Mouse (Mus musculus) adrenal gland, adult 10 weeks (tissue): ENCODE measurements around the gene Mpdu1. TPM values are rescaled to one million over a fixed set of nuclear protein-coding genes. Genes with fewer than 3 reads are reported as not detected.

Experiments used
- polyA plus RNA-seq: library from polyadenylated mRNA; stranded (reverse); fragments of 350-450 nt; fragmentation: Illumina TruSeq; extraction: RNeasy Lipid Tissue Mini Kit (QIAGEN cat#74804); gene quantifications from one replicate; pipeline ENCODE4 v1.2.3, GENCODE M21; 2014; ENCODE audit warnings: low read depth, low replicate concordance

The Mpdu1 gene
- polyA plus RNA-seq = 23.0 TPM

GRCm38 (mm10) chr11:69662213-69662966, at the start of gene Mpdu1:
Mpdu1 (minus strand) TSS chr11:69662642.

GRCm38 (mm10) chr11:69695361-69696181, 33.1 kb upstream of the Mpdu1 start, which contains the start of the genes Tnfsf12 and Tnfsfm13:
Tnfsf12 (minus strand) TSS chr11:69695849.
Tnfsfm13 (minus strand) TSS chr11:69696098.

GRCm38 (mm10) chr11:69685526-69686148, 23.2 kb upstream of the Mpdu1 start, which contains the start of gene Tnfsf13:
Tnfsf13 (minus strand) TSS chr11:69685784.

GRCm38 (mm10) chr11:69681314-69682208, 19.1 kb upstream of the Mpdu1 start, which contains the start of gene Senp3:
Senp3 (minus strand) TSS chr11:69682084.

GRCm38 (mm10) chr11:69672211-69672706, 9.8 kb upstream of the Mpdu1 start, which contains the start of gene Eif4a1:
Eif4a1 (minus strand) TSS chr11:69672423.

GRCm38 (mm10) chr11:69665961-69666664, 3.7 kb upstream of the Mpdu1 start, which contains the start of gene Cd68:
Cd68 (minus strand) TSS chr11:69666153.

GRCm38 (mm10) chr11:69655264-69656064, 7.0 kb downstream of the Mpdu1 start, which contains the start of gene Sox15:
Sox15 (plus strand) TSS chr11:69655314.

GRCm38 (mm10) chr11:69632284-69633089, 30.0 kb downstream of the Mpdu1 start, which contains the start of gene Fxr2:
Fxr2 (plus strand) TSS chr11:69632990.

GRCm38 (mm10) chr11:69621571-69622268, 40.7 kb downstream of the Mpdu1 start, which contains the start of gene Sat2:
Sat2 (plus strand) TSS chr11:69622024.

GRCm38 (mm10) chr11:69617805-69618204, 44.6 kb downstream of the Mpdu1 start, which contains the start of gene Shbg:
Shbg (minus strand) TSS chr11:69617905.

Other genes starting within 250 kb of the Mpdu1 start
- gene Kdm6b, start 249.0 kb downstream of the Mpdu1 start, polyA plus RNA-seq = 3.8 TPM
- gene Dnah2, start 113.5 kb downstream of the Mpdu1 start, polyA plus RNA-seq = not detected
- gene Efnb3, start 102.4 kb downstream of the Mpdu1 start, polyA plus RNA-seq = 0.29 TPM
- 1.6 TPM for gene Wrap53, start 82.4 kb downstream of the Mpdu1 start, polyA plus RNA-seq
- 8.5 TPM for gene Trp53, start 82.3 kb downstream of the Mpdu1 start, polyA plus RNA-seq
- 31.6 TPM for gene Atp1b2, start 56.7 kb downstream of the Mpdu1 start, polyA plus RNA-seq
- not detected for gene Shbg, start 44.7 kb downstream of the Mpdu1 start, polyA plus RNA-seq
- gene Sat2, start 40.6 kb downstream of the Mpdu1 start, polyA plus RNA-seq = 2.8 TPM
- gene Fxr2, start 29.7 kb downstream of the Mpdu1 start, polyA plus RNA-seq = 14.5 TPM
- not detected for gene Sox15, start 7.3 kb downstream of the Mpdu1 start, polyA plus RNA-seq
- 4.0 TPM for gene Cd68, start 3.5 kb upstream of the Mpdu1 start, polyA plus RNA-seq
- 617 TPM for gene Eif4a1, start 9.8 kb upstream of the Mpdu1 start, polyA plus RNA-seq
- gene Senp3, start 19.4 kb upstream of the Mpdu1 start, polyA plus RNA-seq = 56.8 TPM
- 8.3 TPM for gene Tnfsf13, start 23.1 kb upstream of the Mpdu1 start, polyA plus RNA-seq
- 2.2 TPM for gene Tnfsf12, start 33.2 kb upstream of the Mpdu1 start, polyA plus RNA-seq
- 1.6 TPM for gene Tnfsfm13, start 33.5 kb upstream of the Mpdu1 start, polyA plus RNA-seq
- 37.7 TPM for gene Polr2a, start 96.0 kb upstream of the Mpdu1 start, polyA plus RNA-seq
- gene Slc35g3, start 99.3 kb upstream of the Mpdu1 start, polyA plus RNA-seq = not detected
- 35.4 TPM for gene Zbtb4, start 103.3 kb upstream of the Mpdu1 start, polyA plus RNA-seq
- 1.3 TPM for gene Chrnb1, start 133.3 kb upstream of the Mpdu1 start, polyA plus RNA-seq
- gene Fgf11, start 139.2 kb upstream of the Mpdu1 start, polyA plus RNA-seq = 5.0 TPM
- not detected for gene Tmem102, start 143.0 kb upstream of the Mpdu1 start, polyA plus RNA-seq
- gene Gm39566, start 152.7 kb upstream of the Mpdu1 start, polyA plus RNA-seq = not detected
- not detected for gene Spem2, start 155.8 kb upstream of the Mpdu1 start, polyA plus RNA-seq
- not detected for gene Spem1, start 159.5 kb upstream of the Mpdu1 start, polyA plus RNA-seq
- 1.5 TPM for gene Nlgn2, start 175.1 kb upstream of the Mpdu1 start, polyA plus RNA-seq
- gene Tmem256, start 175.9 kb upstream of the Mpdu1 start, polyA plus RNA-seq = 24.3 TPM
- 1.6 TPM for gene Plscr3, start 183.7 kb upstream of the Mpdu1 start, polyA plus RNA-seq
- not detected for gene Tnk1, start 196.1 kb upstream of the Mpdu1 start, polyA plus RNA-seq
- gene Tmem95, start 215.4 kb upstream of the Mpdu1 start, polyA plus RNA-seq = not detected
- gene Kctd11, start 218.8 kb upstream of the Mpdu1 start, polyA plus RNA-seq = 2.4 TPM
- gene Acap1, start 232.9 kb upstream of the Mpdu1 start, polyA plus RNA-seq = not detected
- gene 2810408A11Rik, start 238.3 kb upstream of the Mpdu1 start, polyA plus RNA-seq = not detected
- 3.1 TPM for gene Neurl4, start 238.4 kb upstream of the Mpdu1 start, polyA plus RNA-seq